Mouse (Mus musculus) C2C12 (cell line): ENCODE results near the gene Samd10.

ENCODE experiments used
- CEBPB ChIP-seq: IDR thresholded peaks from one replicate; pipeline ENCODE4 v1.6.1; 2011; ENCODE audit warnings: low read depth, mild to moderate bottlenecking, control low read depth, moderate library complexity
- CTCF ChIP-seq: IDR thresholded peaks from one replicate; pipeline ENCODE4 v1.5.1; 2011; ENCODE audit not compliant: control insufficient read depth, insufficient read depth, insufficient read length
- MAX ChIP-seq: IDR thresholded peaks from one replicate; pipeline ENCODE4 v1.6.1; 2011; ENCODE audit warnings: mild to moderate bottlenecking, control low read depth
- USF1 ChIP-seq: IDR thresholded peaks from one replicate; pipeline ENCODE4 v1.6.1; 2011; ENCODE audit warnings: low read depth, mild to moderate bottlenecking, control low read depth, moderate library complexity

DNA sequence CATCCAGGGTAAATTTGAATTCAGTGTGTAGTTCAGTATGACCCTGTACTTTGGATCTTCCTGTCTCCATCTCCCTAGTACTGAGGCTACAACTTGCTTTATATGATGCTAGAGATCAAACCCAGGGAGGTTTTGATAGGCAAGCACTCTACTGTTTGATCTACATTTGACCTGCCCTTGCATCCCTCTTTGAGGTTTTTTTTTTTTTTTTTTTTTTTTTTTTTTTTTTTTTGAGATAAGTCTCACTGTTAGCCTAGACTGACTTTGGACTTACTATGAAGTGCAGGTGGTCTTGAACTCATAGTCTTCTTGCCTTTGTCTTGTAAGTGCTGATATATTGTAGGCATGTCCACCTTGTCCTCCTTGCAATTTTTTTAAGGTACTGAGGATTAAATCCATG, 29.5 kb upstream of the Samd10 start:
- no peak for TF ChIP-seq CTCF
- no peak for TF ChIP-seq USF1
- no peak for TF ChIP-seq MAX
- no peak for TF ChIP-seq CEBPB
